Mouse (Mus musculus): ENCODE results near the gene Nfe2l1.
"Not testable (repeated sequence)": the region's sequence is repeated elsewhere in the genome, so short reads cannot be mapped to it uniquely, and the experiment has no call there.

The Nfe2l1 gene

DNA sequence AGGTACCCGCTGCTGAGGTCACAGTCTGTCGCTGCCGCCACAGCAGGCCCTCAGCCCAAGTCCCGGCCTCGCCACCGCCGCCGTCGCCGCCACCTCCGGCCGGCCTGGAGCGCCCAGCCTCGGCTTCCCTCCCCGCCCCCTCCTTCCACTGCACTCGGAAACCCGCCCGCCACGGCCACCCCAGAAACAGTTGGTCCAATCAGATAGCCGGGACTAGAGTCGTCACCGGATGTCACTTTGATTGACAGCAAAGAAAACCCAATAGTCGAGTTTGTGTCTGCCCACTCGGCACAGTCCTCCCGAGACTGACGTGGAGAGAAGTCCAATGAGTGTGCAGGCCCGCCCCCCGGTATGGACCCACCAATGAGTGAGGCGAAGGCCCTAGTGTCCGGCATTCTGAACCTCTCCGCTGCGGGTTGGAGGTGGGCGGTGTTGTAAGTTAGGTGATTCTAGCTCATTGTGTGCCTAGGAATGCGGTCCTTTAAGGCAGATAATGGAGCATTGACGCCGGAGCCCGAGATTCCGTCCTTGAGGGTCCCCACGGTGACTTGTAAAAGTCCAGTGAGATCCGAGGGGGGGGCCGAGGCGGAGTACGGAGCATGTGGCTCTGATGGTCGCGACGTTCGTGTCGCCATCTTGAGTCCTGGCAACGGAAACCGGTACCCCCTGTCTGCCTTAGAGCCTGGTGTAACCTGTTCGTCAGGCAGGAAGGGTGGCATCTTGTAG is at the start of gene Nfe2l1:
Nfe2l1 (minus strand) TSS at position 156 of the 726 bp plus-strand sequence.
- DNase-seq (ENCODE audit: low spot score) = peak; percentile 99

DNA sequence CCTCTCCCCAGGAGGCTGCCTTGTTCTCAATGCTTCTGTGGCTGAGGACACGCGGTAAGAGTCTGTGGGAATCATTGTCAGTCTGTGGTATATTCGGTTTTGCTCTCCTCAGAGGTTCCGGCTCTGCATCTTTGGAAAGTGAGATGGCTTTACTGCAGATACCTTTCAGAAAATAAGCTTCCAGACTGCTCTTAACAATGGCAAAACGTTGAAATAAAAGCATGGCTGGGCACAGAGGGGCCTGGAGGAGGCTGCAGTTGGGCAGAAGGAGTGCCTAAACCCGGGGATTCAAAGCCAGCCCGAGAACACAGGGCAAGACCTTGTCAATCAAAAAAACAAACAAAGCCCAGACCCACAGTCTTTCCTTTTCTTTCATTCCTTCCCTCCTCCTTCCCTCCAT is 49.6 kb upstream of the Nfe2l1 start:
- no peak for DNase-seq (ENCODE audit: low spot score)

DNA sequence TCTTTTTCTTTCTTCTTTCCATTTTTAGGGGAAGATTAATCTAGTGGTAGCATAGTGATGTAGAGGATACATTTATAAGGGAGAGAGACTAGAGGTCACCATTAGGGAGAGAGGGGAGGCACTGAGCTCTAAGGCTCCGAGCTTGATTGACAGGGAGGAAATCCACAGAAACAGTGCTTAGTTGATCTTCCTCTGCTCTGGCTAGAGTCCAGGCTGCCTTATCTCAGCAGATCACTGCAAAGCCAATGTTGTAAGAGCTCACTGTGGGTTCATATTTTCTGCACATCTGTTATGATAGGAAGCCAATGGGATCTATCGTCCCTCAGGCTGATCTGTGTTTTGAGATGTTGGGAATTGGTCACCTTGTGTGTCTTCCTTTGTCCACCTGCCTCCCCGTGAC is 48.9 kb upstream of the Nfe2l1 start:
- no peak for DNase-seq (ENCODE audit: low spot score)

DNA sequence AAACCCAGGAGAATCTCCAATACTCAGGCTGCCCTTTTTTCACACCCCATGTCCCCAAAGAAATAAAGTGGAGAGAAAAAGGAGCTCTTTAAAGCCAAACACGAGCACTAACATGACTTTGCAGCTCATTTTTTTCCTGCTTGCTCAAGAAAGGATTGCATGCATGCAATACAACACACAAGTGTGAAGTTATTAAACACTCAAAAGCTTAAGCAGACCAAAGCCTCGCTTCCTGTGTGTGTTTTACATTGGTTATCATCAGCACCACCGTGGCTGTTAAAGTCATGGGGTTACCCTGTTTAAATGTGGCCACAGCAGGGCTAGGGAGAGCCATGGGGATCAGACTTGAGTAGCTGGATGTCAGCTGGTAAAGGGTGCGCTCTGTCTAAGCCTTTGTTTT is 47.3 kb upstream of the Nfe2l1 start:
- no peak for DNase-seq (ENCODE audit: low spot score)

DNA sequence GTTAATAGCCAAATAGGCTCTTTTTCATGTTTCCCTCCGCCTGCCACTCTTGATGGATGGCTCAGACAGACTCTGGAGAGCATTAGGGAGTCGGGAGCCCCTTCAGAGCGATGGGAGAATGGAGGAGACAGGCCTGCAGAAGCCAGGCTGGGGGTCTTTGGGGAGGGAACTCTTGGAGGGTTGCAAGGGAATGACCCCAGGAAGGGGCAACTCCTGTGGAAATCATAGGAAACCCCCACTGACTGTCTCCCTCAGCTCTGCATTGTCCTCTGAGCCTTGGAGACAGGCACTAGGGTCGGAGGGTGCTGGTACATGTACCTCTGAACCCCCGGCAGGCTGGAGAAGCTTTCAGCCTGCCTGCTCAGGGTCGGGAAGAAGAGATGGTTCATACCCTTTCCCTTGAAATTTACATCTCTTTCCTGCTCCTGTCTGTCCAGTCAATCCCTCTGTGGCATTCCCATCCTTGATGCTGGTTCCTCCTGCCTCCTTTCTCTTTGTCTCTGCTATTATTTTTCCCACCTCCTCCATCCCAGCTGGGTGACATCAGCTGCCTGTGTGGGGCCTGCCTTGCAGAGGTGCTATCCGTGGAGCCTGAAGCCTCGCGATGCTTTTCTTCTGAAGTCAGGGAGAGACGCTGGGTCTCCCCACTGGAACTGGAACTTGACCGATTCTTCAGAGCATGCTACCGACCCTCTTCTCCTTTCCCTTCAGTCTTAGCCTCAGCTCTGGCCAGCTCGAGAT is 46.7 kb upstream of the Nfe2l1 start:
- no peak for DNase-seq (ENCODE audit: low spot score)

DNA sequence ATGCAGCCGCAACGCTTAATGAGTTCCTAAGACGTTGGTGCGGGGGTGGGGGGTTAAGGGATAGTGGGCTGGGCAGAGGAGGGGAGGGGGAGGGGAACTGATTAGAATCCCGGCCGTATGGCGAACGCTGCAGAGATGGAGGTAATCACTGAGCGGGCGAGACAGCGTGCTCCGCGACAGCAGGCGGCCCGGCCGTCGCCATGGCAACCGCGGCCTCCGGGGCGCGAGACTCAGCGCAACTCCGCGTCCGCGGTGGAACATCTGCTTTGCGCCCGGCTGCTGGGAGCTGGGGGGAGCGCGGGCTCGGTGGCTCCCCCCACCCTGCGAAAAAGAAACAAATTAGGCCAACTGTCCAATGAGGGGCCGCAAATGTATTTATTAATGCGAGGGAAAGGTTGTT is 46.0 kb upstream of the Nfe2l1 start:
- peak; percentile 62 for DNase-seq (ENCODE audit: low spot score)

DNA sequence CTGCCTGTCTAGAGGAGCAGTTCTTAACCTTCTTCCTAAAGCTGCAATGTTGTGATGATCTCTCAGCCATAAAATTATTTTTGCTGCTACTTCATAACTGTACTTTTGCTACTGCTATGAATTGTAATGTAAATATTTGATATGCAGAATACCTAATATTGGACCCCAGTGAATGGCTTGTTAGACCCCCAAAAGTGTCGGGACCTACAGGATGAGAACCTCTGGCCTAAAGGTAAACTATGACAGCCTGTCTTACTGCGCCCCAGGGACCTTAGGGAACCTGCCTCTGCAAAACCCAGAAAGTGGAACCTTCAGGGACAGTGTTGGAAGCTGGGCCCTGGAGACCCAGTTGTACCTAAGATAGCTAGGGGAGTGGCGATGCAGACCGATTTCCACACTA is 45.5 kb upstream of the Nfe2l1 start:
- DNase-seq (ENCODE audit: low spot score) = no peak

DNA sequence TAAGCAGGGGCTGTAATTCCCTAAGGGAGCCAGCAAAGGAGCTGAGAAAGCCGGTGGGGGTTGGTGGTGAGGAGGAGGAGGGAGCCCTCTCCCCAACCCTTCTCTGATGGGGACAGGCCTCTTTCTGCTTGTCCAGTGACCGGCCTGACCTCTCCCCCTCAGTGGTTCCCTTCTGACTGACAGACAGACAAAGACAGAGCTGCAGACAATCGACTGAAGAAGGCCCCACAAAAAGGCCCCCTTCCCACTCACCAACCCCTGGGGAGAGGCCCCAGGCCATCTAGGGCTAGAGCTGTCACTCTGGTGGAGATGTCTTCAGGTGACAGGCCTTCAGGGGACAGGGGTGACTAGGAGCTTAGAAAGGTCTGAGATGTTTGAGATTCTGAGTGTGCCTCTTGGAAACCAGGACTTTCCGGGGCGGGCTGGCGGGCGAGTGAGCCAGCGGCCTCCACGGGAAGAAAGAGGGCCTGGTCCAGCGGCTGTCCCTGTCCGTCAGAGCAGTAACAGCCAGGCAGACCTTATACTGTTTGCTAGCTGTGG is 43.9 kb upstream of the Nfe2l1 start:
- DNase-seq (ENCODE audit: low spot score) = no peak

DNA sequence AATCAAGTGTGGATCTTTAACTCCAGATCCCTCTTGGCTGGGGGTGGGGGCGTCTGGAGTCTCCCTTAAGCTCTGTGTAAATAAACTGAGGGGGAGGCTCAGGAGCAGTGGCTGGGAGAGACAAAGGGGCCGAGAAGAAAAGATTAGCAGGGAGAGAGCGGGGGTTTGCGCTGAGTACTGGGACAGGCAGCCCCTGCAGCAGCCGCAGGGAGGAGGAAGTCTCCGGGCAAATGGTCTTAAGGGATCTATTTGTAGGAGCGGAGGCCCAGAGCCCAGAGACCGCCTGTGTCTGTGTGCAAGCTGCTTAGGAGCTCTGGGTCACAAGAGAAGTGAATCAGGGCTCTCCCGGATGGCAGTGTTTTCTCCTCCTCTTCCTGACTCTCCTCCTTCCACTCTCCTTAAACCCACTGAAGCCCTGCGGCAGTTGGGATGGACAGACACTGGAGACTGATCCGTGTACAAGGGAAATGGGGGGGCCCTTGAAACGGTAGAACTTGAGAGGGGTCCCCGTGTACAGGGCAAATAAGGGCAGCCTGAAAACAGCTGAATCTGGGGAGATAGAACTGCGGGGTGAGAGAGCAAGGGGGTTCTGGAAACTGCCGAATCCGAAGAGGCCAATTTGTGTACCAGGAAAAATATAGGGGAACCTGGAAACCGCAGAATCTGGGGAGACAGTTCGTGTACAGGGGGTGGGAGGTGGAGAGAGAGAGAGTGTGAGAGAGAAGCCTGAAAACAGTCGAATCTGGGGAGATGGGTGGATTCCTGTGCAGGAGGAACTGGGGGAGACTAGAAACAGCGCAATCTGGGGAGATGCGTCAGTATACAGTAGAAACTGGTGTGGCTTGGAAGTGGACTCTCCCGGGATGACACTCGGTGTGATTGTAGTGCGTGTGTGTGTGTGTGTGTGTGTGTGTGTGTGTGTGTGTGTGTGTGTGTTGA is 42.9 kb upstream of the Nfe2l1 start:
- no peak for DNase-seq (ENCODE audit: low spot score)

DNA sequence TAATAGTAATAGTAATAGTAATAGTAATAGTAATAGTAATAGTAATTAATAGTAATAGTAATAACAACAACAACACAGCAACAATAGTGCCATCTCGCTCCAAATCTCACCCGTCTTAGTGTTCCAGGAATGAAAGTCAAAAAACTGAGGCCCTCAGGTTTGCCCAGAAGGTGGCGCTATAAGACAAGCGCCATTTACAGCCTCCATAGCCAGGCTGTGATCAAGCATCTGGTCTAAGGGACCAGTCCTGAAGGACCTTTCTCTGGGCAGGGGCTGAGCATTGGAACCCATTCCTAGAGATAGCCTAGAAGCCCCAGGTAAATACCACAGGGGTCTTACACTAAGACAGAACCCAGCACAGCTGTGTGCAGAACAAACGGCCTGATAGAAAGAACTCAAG is 37.4 kb upstream of the Nfe2l1 start:
- peak; percentile 64 for DNase-seq (ENCODE audit: low spot score)

DNA sequence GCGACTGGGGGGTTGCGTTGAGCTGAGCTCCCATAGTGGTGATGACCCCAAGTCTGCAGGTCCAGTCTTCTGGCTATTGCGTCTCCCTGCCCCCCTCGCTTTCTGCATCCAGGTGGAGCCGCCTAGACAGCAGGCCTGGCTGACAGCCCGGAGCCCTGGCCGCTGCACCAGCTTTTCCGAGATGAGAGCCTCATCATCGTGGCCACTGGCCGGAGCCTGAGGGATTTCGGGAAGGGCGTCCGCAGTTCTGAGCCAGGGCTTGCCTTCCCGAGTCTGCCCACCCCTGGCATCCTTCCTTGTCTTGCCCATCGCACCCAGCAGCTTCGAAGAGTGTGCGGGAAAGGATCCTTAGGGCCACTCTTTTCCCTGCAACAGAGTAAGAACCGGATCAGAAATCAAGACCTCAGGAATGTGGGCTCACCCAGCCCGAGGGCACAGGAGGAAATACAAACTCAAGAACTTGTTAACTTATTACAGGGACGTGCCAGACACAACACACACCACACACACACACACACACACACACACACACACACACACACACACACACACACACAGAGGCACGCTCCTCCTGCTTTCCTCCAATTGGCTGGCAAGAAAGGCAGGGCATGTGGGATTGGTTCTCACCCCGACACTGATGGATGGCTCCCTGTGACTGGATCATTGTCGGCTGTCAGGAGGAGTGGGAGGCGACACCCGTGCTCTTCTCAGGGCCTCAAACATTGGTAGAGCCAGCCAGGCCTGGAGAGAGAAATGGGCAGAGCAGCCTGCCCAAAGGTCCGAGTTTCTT is 33.6 kb upstream of the Nfe2l1 start:
- DNase-seq (ENCODE audit: low spot score) = peak; percentile 49

DNA sequence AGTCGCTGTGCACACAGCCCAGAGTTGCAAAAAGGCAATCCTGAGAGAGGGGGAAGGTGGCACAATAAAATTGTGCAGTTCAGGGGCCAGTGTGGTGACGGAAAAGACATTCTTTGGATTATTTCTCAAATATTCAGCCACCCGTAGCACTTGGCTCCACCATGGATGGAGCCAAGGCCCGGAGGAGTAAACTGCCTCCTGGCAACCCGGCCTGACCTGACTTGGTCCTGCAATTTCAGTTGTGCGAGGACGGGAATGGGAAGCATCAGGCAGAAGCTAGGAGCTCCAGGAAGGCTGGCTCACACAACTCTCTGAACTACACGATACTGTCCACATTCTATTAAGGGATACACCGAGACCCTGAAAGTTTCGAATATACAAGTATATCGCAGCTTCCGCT is 32.8 kb upstream of the Nfe2l1 start:
- DNase-seq (ENCODE audit: low spot score) = no peak

DNA sequence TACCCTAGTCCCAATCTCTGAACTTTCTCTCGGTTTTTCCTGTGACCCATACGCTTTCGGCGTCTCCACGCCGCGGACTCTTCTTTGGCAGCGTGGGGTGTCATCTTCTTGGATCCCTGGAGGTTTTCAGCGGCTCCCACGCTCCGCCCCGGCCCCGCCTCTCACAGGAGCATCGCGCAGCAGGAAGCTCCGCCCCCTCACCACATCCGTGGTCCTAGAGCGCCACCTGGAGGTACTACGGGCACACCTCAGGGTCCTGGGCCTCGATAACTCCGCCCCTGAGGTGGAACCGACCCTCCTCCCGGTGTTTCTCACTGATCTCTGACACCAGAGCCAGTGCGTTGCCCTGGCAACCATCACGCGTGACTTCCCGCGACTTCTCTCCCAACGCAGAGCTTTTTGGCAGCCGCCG is 32.1 kb upstream of the Nfe2l1 start:
- DNase-seq (ENCODE audit: low spot score) = peak; percentile 95

DNA sequence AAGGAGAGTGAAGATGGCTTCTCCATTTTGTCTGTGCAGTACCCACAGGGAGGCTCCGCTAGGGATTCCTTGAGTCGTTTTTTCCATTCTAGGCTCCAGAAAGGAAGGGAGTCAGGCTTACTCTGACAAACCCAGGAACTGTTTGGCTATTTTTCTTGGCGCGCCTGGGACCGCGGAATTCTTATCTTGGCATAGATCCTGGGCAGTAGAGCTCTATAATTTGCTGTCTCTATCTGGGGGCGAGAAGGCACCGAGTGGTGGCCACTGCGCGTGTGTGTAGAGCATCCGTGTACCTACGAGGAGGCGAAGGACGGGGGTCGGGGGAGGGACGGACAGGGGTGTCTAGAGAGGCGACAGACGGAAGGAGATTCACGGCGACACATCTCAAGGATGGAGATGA is 31.7 kb upstream of the Nfe2l1 start:
- peak; percentile 63 for DNase-seq (ENCODE audit: low spot score)

DNA sequence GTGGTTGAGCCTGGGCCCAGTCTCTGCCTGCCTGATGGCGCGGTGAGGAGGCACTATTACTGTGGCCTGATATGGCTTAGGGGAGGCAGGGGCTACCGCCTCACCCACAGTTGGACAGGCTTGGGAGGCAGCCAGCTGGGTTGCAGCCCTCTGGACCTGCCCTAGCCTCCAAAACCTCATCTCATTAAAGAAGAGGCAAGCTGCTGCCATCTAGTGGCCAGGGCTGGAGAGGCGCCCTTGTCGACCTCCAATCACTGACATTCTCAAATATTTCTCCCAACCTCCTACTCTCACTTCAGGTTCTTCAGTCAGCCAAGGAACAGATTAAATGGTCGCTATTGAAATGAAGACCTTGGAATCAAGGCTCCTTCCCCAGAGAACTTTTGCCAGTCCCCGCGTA is 30.8 kb upstream of the Nfe2l1 start:
- DNase-seq (ENCODE audit: low spot score) = peak; percentile 89

DNA sequence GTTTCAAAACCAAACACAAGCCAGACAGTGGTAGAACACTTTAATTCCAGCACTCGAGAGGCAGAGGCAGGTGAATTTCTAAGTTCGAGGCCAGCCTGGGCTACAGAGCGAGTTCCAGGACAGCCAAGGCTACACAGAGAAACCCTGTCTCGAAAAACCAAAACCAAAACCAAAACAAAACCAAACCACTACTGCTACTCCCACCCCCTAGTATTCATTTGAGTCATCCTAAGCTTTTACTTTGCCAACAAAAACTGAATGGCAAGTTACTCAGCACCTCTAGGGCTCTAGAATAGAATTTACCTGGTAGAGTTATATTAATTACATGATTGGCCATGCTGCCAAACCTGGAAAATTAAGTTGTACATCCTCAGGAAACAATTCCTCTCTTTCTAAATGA is 29.9 kb upstream of the Nfe2l1 start:
- DNase-seq (ENCODE audit: low spot score) = no peak

DNA sequence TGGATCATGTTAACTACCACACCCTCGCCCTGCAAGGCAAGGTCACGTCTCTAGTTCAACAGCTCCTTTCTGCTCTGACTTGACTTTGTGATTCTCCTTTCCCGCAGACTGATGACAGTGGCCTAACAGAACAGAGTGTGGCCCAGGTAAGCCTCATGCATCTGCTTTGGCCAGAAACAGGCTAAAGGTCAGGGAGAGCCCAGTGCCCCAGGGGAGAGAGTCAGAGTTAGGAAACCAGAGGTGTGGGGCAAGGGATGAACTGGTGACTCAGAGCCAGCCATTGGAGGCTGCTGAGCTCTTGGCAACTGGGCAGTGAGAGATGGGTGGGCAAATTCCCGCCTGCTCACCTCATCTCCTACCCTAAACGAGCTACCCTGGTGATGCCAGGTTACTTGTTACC is 27.7 kb upstream of the Nfe2l1 start:
- DNase-seq (ENCODE audit: low spot score) = no peak

DNA sequence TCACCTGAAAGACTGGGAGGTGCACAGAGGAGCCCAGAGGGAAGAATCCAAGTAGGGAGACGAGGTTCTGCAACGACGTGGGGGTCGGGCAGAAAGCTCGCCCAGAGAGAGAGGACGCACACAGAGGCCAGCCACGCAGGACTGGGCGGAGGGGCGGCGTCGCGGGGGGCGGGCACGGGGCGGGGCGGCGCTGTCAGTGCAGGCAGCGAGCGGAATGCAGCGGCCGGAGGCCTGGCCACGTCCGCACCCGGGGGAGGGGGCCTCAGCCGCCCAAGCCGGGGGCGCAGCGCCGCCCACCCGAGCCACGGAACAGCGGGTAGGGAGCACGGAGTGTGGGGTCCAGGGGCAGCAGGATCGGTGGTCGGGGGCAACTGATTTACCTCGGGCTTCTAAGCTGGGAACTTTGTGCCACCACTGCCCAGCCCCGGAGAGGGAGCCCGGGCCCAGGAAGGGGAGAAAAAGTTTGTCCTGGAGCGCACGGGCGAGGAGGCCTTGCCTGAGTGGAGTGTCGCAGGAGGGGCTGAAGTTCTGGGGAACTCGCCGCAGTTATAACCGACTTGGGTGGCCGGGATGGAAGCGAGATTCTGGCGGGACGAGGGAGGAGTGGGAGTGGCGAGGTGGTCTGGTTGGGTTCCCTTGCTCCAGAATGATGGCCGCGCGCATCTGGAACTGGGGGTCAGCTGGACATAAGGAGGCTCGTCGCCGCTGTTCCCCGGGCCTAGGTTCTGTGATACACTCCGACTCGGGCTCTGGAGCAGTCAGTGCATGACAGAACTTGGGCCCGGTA is 20.1 kb upstream of the Nfe2l1 start, which contains the start of gene Copz2:
Copz2 (plus strand) TSS at position 190 of the 787 bp plus-strand sequence.
- peak; percentile 56 for DNase-seq (ENCODE audit: low spot score)

DNA sequence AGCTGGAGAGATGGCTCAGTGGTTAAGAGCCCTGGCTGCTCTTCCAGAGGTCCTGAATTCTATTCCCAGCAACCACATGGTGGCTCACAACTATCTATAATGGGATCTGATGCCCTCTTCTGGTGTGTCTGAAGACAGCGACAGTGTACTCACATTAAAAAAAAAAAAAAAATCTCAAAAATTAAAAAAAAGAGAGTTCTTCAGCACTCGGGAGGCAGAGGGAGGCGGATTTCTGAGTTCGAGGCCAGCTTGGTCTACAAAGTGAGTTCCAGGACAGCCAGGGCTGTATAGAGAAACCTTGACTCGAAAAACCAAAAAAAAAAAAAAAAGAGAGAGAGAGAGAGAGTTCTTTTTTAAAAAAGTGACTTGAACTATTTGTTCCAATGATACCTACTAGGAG is 19.4 kb upstream of the Nfe2l1 start:
- not testable (repeated sequence) for DNase-seq (ENCODE audit: low spot score)

DNA sequence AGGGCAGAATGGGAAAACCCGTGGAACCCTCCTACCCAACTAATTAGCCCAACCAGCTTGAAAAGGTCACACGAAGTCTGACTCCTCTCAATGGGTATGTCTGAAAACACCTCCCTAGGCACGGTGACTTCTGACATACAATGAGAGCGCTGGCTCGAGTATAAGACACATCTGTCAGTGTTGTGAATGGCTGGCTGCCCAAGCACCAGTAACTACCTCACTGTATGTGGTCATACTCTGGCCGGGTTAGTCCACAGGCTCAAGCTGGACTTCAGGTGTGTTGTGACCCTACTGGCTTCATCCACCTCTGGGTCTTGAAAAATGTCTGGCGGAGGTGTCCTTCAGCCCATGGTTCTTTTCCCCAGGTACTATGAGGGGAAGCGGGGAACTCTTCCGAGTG is 18.9 kb upstream of the Nfe2l1 start:
- DNase-seq (ENCODE audit: low spot score) = no peak

DNA sequence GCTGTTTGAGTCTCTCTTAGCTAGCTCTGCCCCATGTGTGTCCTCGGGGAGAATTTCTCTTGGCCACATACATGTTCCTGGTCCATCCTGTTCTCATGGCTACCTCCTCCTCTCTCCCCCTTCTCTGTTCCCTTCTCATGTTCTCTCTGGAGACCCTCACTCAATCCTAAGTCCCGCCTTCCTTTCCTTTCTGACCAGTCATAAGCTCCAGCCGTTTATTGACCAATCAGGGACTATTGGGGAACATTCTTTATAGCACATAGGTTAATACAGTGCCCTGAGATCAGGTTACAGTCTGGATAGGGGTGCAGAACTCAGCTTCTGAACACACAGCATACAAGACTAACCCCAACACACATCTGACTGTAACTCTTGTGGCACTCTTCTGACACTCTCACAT is 17.5 kb upstream of the Nfe2l1 start:
- DNase-seq (ENCODE audit: low spot score) = no peak

All from urinary bladder, postnatal 14 days (tissue).